Mouse (Mus musculus) T-helper 17 cell (primary cell): ENCODE measurements around the gene 6820408C15Rik.

Experiments
- in situ Hi-C, 2 experiments: fragments of 300-600 bp; cut with MboI, MseI; formaldehyde crosslinking; loops; 1 replicate in 1 of 2; 2 replicates in 1 of 2; pipeline ENCODE4 v1.15.1; 2025; ENCODE audit warnings: high pct_unique_total_duplicates in 2 of 2

The 6820408C15Rik gene

DNA sequence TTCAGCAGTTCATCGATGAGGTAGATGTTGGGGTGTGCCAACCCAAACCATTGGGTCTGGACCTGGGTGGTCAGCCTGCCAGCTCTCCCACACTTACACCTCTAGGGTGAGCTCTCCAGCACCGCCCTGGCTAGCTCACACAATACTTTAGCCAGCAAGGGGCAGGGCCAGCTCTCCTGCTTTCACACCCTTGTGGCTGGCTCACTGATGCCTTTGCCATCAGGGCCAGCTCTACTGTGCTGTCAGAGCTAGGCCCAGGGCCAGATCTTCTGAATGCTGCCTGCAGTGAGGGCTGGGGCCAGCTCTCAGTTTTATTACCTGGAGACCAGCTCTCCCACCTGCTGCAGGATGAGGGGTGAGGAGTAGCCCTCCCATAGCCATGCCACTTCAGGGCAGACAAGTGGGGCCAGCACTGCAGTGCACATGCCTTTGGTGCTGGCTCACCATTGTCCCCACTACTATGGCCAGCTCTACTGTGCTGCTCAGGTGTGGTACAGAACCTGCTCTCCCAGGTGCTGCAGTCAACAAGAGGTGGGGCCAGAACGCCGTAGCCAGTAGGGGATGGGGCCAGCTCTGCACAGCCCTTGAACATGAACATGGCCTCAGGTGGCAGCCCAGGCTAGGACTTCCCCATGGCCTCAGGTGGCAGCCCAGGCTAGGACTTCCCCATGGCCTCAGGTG is 36.9 kb downstream of the 6820408C15Rik start:
- in situ Hi-C loops, result no loop called here

DNA sequence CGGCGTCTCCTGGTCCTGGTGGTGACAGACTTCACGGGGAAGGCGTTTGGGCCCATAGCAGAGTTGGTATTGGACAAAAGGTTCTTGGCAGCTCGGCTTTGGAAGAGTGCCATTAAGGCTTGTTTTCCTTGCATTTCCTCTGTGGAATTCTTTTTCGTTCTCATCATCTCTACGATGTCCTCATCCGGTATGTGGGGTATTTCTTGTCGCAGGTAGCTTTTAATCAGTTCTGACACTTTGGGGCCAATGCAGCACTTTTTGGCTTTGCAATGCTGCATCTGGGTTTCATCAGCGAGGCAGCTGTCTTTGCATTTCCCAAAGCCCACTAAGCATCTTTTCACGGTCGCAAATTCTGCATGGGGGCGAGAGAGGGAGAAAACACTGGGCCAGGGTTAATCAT is 43.9 kb downstream of the 6820408C15Rik start:
- in situ Hi-C loops, result no loop called here

DNA sequence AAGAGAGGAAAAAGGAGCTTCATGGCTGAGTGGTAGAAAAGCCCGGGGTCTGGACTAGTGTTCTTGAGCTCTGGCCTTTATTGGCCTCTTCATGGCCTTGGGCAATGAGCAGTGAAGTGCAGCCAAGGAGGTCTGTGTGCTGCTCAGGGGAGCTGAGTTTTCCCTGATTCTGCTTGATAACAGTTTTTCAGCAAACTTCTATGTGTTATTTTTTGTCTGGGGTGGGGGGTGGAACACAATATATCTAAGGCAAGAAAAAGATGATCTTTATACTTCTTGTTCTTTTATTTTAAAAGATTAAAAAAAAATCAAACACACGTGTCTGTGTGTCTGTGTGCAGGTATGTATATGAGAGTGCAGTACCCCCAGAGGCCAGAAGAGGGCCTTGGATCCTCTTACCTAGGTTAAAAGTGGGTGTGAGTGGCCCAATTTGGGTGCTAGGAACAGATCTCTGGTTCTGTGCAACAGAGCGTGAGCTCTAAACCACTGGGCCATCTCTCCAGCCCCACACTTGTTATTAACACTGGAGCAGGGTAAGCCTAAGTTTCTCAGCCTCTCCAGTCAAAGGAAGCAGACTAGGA is 49.3 kb downstream of the 6820408C15Rik start, which contains the start of gene Defb23:
TSS of gene Defb23 (minus strand) at position 51 of the 581 bp plus-strand sequence.
- in situ Hi-C loops, result no loop called here

DNA sequence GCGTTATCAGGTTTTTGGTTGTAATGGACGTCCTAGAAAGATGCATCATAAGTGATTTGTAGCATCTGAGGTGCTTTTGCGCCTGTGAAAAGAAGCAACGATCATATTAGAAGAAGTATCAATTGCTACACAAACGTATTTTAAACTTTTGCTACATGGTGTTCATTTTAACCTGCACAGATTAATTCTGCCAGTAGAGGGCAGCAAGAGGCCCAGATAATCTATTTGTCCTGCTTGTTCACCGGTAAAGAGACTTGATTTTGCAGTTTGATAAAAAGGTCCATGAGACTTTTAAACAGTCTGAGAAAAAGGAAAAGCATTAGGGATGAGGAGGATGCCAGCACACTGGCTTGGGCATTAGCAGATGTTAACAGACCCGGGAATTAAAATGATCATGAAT is 55.6 kb downstream of the 6820408C15Rik start:
- in situ Hi-C loops, result no loop called here

DNA sequence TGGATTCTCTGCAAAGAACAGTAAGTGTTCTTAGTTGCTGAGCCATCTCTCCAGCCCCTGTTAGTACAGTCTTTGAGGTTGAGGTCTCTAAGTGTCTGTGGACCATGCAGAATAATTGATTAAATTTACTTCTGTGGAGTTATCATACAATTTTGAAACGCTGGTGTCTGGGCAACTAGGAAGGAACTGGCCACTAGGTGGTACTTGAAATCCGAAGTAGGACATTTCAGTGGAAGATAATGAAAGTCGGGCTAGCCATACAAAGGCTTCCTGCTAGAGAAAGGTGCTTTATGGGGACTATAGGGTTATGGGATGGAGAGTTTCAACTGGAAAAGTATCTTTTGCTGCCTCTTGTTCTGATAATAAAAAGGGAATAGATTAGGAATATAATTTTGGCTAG is 57.0 kb downstream of the 6820408C15Rik start:
- in situ Hi-C loops, result no loop called here

DNA sequence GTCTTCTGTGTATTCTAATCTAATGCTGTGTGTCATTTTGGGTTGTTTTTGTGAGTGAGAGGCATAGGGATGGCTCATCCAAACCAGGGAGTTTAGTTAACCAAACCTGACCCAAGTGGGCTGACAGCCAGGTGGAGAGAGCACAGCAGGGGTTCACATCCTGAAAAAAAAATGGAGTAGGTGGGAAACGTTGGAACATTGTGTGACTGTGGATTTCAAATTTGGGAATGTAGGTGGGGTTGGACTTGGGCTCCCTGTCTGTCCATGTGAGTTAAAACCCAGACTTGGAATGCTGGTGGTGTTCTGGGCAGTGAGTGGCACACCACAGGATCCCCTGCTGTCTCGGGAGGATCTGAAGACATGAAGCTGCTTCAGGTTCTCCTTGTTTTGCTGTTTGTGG is 61.4 kb downstream of the 6820408C15Rik start, which contains the start of gene Defb20:
TSS of gene Defb20 (plus strand) at position 301 of the 400 bp plus-strand sequence.
- in situ Hi-C loops, result no loop called here

DNA sequence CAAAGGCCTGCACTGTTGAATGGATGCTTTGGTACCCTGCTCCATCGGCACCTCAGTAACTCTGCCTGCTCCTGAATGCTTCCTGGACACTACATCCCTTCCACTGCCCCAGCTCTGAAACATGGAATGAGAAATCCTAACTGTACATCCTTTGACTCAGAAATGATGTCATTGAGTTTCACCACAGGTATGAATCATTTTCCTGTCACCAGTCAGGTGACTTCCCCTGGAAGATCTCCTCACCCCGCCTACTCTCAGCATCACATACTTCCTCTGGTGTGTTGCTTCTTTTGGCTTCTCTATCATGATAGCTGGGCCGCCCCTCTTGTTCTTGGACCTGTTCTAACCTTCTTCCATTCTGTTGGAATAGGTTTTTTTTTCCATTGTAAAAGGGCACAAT is 65.5 kb downstream of the 6820408C15Rik start:
- in situ Hi-C loops, result loop anchor here in 1 of 2 experiments (5.0 kb wide), 1 partner anchor 99 kb away; no protein-coding TSS in a partner anchor

DNA sequence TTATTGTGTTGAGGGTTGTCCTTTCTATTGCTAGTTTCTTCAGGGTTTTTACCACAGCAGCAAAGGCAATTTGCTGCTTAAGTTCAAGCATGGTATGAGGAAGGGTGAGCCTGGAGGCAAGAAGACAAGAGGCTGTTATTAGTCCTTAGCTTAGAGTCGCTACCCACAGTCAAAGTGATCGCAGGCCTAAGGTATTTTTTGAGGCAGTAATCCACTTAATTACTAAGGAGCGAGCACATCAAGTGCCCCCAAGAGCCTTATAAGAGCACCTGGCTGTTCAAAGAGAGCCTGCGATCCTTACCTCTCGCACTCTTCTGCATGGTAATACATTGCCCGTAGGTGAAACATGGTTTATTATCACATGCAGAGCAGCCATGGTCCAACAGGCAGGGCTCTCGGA is 66.3 kb downstream of the 6820408C15Rik start:
- in situ Hi-C loops, result loop anchor here in 1 of 2 experiments (5.0 kb wide), 1 partner anchor 99 kb away; no protein-coding TSS in a partner anchor

DNA sequence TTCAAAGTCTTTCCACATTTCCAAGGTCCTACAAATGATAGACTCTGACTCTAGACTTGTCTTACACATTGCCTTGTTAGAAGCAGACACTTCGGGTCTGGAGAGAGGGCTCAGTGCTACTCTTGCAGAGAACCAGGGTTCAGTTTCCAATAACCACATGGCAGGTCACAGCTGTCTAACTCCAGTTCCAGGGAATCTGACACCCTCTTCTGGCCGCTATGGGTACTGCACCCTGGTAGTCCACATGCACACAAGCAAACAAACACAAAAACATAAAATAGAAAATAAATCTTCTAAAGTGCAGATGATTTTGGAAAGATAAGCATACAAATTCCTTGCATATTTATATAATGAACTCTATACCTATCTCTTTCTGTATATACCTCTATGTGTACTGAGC is 71.6 kb downstream of the 6820408C15Rik start:
- in situ Hi-C loops, result no loop called here

DNA sequence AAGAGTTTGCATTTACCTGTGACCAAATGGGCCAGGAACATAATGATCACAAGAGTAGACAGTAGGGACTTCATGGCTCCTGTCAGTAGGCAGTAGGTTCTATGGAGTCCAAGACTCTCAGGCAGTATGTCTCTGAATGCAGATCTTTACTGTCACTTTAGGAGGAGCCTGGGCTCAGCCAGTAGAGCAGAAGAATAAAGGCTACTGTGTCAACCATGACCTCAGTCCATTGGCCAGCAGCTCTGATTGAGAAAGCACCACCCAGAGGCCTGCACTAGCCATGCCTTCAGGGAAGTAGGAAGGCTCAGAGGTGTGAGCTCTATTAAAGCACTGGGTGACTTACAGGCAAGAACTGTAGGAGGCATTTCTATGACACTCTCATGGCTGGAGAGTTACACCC is 74.7 kb downstream of the 6820408C15Rik start, which contains the start of gene Defb22:
TSS of gene Defb22 (minus strand) at position 101 of the 400 bp plus-strand sequence.
- in situ Hi-C loops, result no loop called here

DNA sequence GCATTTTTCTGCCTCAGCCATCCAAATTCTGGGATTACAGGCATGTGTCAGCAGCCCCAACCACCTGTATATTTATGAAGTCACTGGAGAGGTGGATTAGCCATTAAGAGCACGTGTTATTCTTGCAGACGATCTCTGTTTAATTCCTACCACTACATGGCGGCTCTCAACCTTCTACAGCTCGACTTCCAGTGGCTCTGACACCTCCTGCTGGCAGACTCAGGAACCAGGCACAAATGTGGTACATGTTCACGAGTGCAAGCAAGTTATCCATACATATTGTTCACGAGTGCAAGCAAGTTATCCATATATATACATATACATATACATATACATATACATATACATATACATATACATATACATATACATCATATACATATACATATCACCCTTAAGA is 77.8 kb downstream of the 6820408C15Rik start:
- in situ Hi-C loops, result no loop called here
